Mouse (Mus musculus): ENCODE results near the gene Olfr497. TPM values are rescaled to one million over a fixed set of nuclear protein-coding genes. Genes with fewer than 3 reads are reported as not detected.

Olfr497 gene
- not detected in 2 replicates for total RNA-seq (2017)

DNA sequence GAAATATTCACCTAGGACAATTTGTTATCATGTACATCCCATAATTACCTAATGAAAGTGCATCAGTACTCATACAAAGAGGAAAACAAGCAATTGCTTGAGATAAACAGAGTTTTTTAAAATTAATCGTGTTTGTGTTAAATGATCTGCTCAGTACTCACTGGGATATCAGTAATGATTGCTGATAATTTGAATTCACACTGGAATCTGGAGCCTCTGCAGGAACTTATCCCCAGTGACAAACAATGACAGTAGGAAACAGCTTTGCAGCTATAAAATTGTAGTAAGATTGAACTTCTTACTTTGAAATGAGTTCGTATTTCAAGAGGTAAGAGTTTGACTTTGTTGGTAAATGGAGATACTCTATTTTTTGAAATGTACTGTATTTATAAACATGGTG, at the start of gene Olfr497:
Gene Olfr497 (plus strand): TSS at position 301 of the 400 bp plus-strand sequence.
- no peak for ATAC-seq (replicated peaks in 1 of 2; ENCODE audit: insufficient read depth in 1 of 2, low FRiP score in 2 of 2, low TSS enrichment in 1 of 2, low read depth in 1 of 2, poor library complexity in 2 of 2, severe bottlenecking in 2 of 2)

- no peak for ATAC-seq (replicated peaks in 1 of 2; ENCODE audit: insufficient read depth in 1 of 2, low FRiP score in 2 of 2, low TSS enrichment in 1 of 2, low read depth in 1 of 2, poor library complexity in 2 of 2, severe bottlenecking in 2 of 2)
These were observed 27.4 kb upstream of the Olfr497 start, which contains the start of gene Olfr495 for GRCm38 (mm10) chr7:108392867-108393266. TSS of gene Olfr495 (plus strand) at chr7:108393167.

- no peak for ATAC-seq (replicated peaks in 1 of 2; ENCODE audit: insufficient read depth in 1 of 2, low FRiP score in 2 of 2, low TSS enrichment in 1 of 2, low read depth in 1 of 2, poor library complexity in 2 of 2, severe bottlenecking in 2 of 2)
These were observed 44.8 kb downstream of the Olfr497 start, which contains the start of gene Olfr498 for GRCm38 (mm10) chr7:108465026-108465425. TSS of gene Olfr498 (plus strand) at chr7:108465326.

Other genes with a start within 250 kb of the Olfr497 start
- gene Olfr486, start 247.7 kb upstream of the Olfr497 start, total RNA-seq (2017): not detected in 2 replicates
- not detected in 2 replicates for gene Olfr487, start 205.8 kb upstream of the Olfr497 start, total RNA-seq (2017)
- gene Olfr488, start 162.1 kb upstream of the Olfr497 start, total RNA-seq (2017): not detected in 2 replicates
- not detected in 2 replicates for gene Olfr490, start 131.5 kb upstream of the Olfr497 start, total RNA-seq (2017)
- gene Olfr491, start 107.0 kb upstream of the Olfr497 start, total RNA-seq (2017): not detected in 2 replicates
- not detected in 2 replicates for gene Olfr492, start 96.7 kb upstream of the Olfr497 start, total RNA-seq (2017)
- gene Olfr493, start 73.4 kb upstream of the Olfr497 start, total RNA-seq (2017): not detected in 2 replicates
- gene Olfr494, start 55.1 kb upstream of the Olfr497 start, total RNA-seq (2017): not detected in 2 replicates
- gene Olfr495, start 27.3 kb upstream of the Olfr497 start, total RNA-seq (2017): not detected in 2 replicates
- not detected in 2 replicates for gene Olfr498, start 44.9 kb downstream of the Olfr497 start, total RNA-seq (2017)
- gene Olfr502, start 104.6 kb downstream of the Olfr497 start, total RNA-seq (2017): not detected in 2 replicates
- gene Olfr503, start 124.1 kb downstream of the Olfr497 start, total RNA-seq (2017): not detected in 2 replicates
- not detected in 2 replicates for gene Olfr504, start 145.4 kb downstream of the Olfr497 start, total RNA-seq (2017)
- gene Olfr506, start 190.4 kb downstream of the Olfr497 start, total RNA-seq (2017): not detected in 2 replicates
- gene Olfr507, start 201.4 kb downstream of the Olfr497 start, total RNA-seq (2017): not detected in 2 replicates
- gene Olfr508, start 209.6 kb downstream of the Olfr497 start, total RNA-seq (2017): not detected in 2 replicates
- not detected in 2 replicates for gene Olfr509, start 231.5 kb downstream of the Olfr497 start, total RNA-seq (2017)
- gene Olfr510, start 246.0 kb downstream of the Olfr497 start, total RNA-seq (2017): not detected in 2 replicates